Mouse (Mus musculus): ENCODE data around the gene Olfr729. TPM values are rescaled to one million over a fixed set of nuclear protein-coding genes. Genes with fewer than 3 reads are reported as not detected.

The Olfr729 gene
- not detected for total RNA-seq (2021)
- long read RNA-seq, experiment 1: 0 reads
- long read RNA-seq, experiment 2: 0 reads

GRCm38 (mm10) chr14:50152810-50153209 is at the start of gene Olfr729:
Gene Olfr729 (minus strand): TSS chr14:50152910.
- DNase-seq (ENCODE audit: low spot score in 2 of 2): no peak

DNA sequence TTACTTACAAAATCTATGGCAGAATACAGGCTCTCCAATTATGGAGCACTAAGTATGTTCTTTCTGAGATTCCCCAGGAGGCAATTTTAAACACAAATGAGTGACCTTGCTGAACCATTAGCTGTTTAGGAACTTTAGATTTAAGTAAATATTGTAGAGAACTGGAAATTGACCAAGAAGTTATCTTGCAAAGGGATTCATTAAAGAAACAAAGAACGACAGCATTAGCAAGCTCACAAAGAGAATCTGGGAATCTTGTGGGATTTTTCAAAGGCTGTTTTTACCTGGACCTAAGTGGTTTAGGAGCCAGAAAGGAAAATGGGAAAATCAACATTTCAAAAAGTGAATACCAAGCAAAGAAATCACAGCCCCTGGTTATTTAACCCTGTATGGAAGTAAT is 35.4 kb upstream of the Olfr729 start, which contains the start of gene Olfr730:
Gene Olfr730 (minus strand): TSS at position 101 of the 400 bp plus-strand sequence.
- DNase-seq (ENCODE audit: low spot score in 2 of 2): no peak

DNA sequence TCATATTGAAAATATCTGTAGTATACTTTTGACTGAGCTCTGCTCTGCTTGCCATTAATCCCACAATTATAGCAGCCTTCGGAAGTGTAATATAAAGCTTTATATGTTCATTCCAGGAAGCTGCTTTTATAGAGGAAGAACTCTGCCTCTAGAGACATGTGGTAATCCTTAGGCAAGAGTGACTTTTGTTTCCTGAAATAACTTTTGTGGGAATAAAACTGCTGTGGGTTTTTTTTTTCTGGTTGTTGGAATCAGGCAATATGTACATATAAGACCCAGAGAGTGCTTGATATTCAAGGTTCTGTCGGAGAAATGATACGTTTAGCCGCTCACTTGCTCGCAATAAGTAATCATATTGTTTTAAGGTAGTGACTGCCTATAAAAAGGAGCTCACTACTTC is 10.1 kb downstream of the Olfr729 start, which contains the start of gene Olfr728:
Gene Olfr728 (minus strand): TSS at position 101 of the 400 bp plus-strand sequence.
- DNase-seq (ENCODE audit: low spot score in 2 of 2): no peak

DNA sequence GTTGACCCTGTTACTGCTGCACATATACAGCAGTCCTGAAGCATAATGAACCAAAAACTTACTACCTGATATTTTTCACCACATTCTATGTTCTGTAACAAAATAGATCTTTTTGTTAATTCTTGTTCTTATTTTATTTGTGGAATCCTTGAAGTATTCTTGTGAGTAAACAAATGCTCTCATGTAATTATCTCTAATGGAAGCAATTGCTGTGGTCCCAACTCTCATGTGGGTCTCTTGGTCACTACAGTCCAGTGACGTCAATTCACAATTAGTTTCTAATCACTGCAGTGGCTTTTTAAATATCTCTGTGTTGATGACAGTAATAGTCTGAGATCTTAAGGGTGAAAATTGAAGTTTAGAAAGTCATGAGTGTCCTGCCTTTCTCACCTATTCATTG is 29.8 kb downstream of the Olfr729 start, which contains the start of gene Olfr727:
Gene Olfr727 (plus strand): TSS at position 301 of the 400 bp plus-strand sequence.
- no peak for DNase-seq (ENCODE audit: low spot score in 2 of 2)

Other genes starting within 250 kb of the Olfr729 start
- gene Olfr723, start 221.1 kb downstream of the Olfr729 start, total RNA-seq (2021): not detected
- gene Olfr724, start 189.6 kb downstream of the Olfr729 start, total RNA-seq (2021): not detected
- gene Olfr725, start 112.5 kb downstream of the Olfr729 start, total RNA-seq (2021): not detected
- gene Olfr726, start 62.0 kb downstream of the Olfr729 start, total RNA-seq (2021): not detected
- not detected for gene Olfr727, start 29.7 kb downstream of the Olfr729 start, total RNA-seq (2021)
- not detected for gene Olfr728, start 10.2 kb downstream of the Olfr729 start, total RNA-seq (2021)
- not detected for gene Olfr730, start 35.3 kb upstream of the Olfr729 start, total RNA-seq (2021)
- gene Olfr731, start 89.0 kb upstream of the Olfr729 start, total RNA-seq (2021): not detected
- gene Olfr732, start 131.3 kb upstream of the Olfr729 start, total RNA-seq (2021): not detected
- not detected for gene Olfr733, start 148.6 kb upstream of the Olfr729 start, total RNA-seq (2021)
- not detected for gene Olfr734, start 173.9 kb upstream of the Olfr729 start, total RNA-seq (2021)
- not detected for gene Olfr735, start 196.0 kb upstream of the Olfr729 start, total RNA-seq (2021)
- under 1 TPM in 1 of 2 experiments, not detected in 1; 0.23 TPM for gene Tlr11, start 205.0 kb upstream of the Olfr729 start, total RNA-seq (2021)
- not detected for gene Olfr736, start 228.3 kb upstream of the Olfr729 start, total RNA-seq (2021)